Mouse (Mus musculus) cerebellum, adult (tissue): ENCODE measurements around the gene Tnnt1.

ENCODE experiments used
- ATAC-seq: cut with Nextera tagmentation; 2 replicates; pipeline ENCODE4 v1.9.2; 2017; ENCODE audit warnings: mild to moderate bottlenecking, moderate library complexity, mixed read lengths; ENCODE audit not compliant: insufficient number of reproducible peaks, low FRiP score, low TSS enrichment

The Tnnt1 gene

DNA sequence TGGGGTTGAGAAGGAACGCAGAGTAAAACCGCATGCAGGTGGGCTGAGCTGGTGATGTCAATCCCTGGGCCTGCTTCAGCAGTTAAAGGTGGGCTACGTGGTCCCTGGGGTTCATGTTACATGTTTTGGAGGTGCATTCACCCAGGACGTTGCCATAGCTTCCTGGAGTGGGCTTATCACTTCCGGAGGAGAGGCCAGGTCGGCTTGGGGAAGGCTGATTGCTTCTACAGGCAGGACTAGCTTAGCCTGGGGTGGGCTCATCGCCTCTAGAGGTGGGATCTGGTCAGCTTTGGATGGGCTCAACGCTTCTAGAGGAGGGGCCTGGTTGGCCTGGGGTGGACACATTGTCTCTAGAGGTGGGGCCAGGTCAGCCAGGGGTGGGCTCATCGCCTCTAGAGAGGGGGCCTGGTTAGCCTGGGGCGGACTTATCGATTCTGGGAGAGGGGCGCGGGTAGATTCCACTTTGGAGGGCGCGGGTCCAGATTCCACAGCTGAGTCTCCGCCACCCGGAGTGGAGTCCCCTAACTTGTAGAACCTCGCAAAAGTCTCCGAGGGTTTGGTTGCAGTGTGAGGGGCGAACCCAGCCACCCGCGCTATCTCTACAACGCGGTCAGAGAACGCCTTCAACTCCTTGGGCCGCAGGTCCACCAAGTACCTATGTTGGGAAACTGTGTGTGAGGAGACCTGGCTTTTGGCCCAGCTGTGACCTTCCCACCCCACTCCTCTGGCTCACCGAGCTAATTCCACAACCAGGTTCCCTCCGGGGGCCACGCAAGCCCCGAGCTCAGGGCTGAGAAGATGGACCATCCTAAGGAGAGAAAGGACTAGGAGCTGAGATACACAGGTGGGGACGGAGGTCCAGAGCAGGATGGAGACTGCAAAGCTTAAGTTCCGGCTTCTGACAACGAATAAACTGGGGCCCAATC lies 7.3 kb upstream of the Tnnt1 start:
- no peak for ATAC-seq

GRCm38 (mm10) chr7:4522292-4522691 lies 6.1 kb upstream of the Tnnt1 start:
- ATAC-seq, result no peak

DNA sequence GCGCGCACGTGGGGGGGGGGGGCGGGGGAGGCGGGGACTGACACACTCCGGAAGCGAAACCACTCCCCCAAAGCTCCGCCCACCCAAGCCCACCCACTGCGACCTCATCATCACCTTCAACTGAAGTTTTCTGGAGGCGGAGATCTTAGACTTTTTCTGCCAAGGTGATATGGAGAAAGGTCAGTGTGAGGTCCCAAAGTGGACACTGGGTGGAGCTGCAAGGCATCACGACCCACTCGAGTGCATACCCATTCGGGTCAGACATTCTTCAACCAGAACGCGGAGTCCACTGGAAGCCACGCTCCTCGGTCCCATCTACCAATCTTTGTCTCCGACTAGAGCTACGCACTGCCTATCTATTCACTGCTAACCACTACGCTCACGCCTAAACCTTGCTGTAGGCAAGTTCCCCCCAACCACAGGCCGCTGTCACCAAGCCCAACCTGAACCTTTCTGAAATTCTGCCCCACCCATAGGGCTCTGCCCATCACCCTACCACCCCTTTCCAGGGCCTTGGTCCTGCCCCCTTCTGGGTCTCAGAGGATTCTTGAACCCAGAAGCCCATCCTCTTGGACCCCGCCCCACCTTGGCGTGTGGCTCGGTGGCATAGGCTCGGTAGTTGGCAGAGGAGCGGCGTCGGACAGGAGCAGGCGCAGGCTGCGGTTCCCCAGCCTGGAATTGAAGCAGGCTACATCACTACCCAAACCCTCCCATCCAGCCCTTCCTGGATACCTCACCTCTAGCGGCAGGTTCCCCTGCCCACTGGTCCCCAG lies 5.2 kb upstream of the Tnnt1 start:
- ATAC-seq, result no peak

GRCm38 (mm10) chr7:4518487-4518886 lies 2.3 kb upstream of the Tnnt1 start:
- ATAC-seq, result no peak

- ATAC-seq, result no peak
Observed at GRCm38 (mm10) chr7:4515853-4516252, 329 bp downstream of the Tnnt1 start.

DNA sequence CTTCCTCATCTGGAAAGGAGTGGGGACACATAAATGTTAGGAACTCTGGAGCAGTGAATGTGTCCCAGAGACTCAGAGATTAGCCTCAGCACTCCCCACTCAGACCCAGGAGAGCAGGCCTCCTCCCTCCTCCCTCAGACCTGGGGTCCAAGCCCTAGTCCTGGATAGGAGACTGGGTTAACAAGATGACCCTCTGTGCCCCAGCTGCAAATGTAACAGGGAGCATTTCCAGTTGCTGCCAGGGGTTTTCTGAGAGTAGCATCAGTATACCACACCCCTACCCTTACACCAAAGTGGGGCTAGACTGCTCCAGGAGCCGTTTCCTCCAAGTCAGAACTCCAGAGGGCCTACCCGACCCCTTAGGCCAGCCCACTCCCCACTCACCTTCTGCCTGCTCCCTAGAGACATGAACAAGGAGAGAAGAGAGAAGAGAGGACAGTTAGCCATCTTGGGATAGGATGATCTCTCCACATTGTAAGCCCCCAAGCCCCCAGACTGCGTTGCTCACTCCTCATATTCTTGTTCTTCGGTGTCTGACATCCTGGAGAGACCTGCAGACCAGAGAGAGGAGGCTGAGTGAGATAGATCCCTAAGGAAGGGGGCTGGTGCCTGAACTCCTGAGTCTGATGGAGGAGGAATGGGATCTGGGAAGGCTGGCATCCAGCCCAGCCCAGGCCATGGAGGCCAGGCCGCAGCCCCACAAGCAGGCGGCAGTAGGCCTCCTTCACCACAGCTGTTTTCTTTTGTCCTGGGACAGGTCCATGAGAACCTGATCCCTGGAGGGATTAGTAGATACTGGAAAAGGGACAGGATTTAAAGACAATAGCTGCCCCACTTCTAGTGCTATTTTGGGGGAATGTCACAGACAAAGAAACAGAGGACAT lies 2.1 kb downstream of the Tnnt1 start:
- ATAC-seq, result no peak

DNA sequence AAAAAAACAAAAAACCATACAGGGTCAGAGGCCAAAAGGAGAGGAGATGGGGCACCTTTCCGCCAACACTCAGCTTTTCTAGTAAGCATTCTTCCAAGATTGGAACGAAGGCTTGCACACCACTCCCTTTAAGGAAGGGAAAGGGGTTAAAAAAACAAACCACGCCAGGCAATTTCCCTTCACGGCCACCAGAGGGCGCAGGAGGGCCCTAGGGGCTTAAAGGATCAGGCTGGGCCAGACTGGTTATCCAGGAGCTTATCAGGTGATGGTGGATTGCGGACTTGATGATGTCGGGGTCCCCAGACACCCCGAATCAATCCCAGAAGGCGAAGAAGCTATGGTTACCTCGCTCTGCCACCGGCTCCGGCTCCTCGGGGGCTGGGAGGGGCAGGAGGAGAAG lies 2.9 kb downstream of the Tnnt1 start:
- ATAC-seq, result no peak

DNA sequence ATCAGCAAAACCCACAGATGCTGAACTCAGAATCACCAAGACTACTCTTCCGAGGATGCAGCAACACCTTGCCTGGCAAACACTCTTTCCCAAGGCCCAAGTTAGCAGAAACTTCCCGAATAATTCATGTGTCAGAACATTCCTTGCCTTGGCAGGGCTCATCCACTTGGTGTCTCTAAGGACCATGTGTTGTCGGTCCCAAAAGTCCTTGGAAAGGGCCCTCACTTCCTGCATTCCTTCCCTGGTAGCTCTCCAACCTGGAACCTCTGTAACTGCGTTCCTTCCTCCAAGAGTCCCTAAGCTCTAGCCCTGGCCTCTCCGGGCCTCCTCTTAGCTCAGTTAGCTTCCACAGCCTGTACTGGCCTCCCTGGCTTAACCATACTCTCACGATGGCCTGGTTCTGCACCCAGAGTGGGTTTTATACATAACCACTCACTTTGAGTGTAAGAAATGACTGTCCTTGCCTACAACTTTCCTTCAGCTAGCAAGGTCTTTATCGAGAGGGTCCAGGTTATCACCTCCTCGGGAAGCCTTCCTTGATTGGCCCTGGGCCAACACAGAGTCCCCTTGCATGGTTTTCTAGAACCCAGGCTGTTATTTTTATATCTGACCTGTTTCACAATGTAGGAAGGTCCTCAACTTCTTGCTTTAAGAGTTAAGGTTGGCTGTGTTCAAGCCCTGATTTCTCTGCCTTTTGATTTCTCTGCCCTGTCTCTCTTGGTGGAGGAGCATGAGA lies 4.5 kb downstream of the Tnnt1 start:
- ATAC-seq, result no peak

GRCm38 (mm10) chr7:4509863-4510608 lies 6.1 kb downstream of the Tnnt1 start:
- ATAC-seq, result no peak

GRCm38 (mm10) chr7:4508739-4509116 lies 7.5 kb downstream of the Tnnt1 start:
- no peak for ATAC-seq

DNA sequence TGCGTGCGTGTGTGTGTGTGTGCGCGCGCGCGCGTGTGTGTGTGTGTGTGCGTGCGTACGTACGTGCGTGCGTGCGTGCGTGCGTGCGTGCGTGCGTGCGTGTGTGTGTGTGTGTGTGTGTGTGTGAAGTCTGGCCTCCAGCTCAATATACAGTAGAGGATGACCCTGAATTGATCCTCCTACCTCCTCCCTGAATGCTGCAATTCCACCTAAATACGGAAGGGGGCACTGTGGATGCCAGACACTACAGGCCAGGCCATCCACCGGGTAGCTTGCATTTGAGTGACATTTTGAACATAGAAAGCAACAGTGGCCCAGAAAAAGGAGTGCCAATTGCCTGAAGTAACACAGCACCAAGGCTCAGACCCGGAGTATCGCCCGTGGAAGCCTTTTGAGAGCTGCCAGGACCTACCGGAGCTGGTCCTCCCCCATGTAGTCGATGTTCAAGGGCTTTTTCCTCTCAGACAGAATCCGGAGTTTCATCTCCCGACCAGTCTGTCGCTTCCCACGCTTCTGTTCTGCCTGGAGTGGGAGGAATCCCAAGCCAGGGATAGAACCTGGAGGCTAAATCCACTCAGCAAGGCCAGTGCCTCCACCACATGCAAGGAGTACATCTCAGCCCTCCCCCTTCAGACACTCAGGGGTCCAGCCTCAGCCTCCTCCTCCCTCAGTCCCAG lies 8.0 kb downstream of the Tnnt1 start:
- ATAC-seq, result no peak

DNA sequence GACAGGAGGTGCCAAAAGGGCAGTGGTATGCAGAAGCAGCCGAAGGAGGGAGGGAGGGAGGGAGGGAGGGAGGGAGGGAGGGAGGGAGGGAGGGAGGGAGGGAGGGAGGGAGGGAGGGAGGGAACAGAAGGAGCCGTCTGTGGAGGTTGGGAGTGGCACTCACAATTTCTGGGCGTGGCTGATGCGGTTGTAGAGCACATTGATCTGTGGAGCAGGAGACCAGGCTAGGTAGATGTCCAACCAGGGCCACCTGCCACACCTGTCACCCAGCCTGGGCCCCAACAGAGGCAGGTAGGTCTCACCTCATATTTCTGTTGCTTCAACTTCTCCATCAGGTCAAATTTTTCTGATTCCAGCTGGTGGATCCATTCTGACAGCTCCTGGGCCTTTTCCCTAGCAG lies 9.0 kb downstream of the Tnnt1 start:
- ATAC-seq, result no peak

DNA sequence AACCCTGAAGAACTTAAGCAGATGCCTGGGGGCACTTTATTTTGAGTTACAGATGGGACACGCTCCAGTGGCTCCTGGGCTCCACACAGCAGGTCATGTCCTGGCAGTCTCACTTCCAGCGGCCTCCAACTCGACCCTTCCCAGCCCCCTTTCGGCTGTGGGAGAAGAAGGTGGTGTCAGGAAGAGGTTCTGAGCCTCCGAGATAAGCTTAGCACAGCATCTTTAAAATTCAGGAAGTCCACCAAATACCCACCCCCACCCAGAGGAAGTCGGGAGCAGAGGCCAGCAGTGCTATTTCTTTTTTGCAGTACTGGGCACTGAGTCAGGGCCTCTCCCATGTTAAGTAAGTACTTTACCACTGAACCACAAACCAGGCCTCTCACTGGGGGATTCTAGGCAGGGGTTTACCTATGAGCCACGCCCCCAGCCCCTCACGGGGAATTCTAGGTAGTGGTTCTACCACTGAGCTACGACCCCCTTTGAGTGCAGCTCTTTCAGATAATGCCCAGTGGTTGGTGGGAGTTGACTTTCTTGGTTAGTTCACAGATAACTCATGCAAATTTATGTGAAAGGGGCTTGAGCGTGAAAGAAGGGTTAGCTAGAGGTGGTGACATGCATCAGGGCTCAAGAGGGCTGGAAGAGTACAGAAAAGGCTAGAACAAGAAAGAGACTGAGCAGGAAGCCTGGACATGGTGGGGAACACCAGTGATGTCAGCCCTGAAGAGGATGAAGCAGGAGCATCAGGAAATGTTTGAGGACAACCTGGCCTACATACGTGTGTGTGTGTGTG lies 11.3 kb downstream of the Tnnt1 start:
- ATAC-seq, result no peak

- ATAC-seq, result no peak
Observed at GRCm38 (mm10) chr7:4503858-4504257, 12.3 kb downstream of the Tnnt1 start.

GRCm38 (mm10) chr7:4503100-4503499 lies 13.1 kb downstream of the Tnnt1 start:
- ATAC-seq, result no peak

DNA sequence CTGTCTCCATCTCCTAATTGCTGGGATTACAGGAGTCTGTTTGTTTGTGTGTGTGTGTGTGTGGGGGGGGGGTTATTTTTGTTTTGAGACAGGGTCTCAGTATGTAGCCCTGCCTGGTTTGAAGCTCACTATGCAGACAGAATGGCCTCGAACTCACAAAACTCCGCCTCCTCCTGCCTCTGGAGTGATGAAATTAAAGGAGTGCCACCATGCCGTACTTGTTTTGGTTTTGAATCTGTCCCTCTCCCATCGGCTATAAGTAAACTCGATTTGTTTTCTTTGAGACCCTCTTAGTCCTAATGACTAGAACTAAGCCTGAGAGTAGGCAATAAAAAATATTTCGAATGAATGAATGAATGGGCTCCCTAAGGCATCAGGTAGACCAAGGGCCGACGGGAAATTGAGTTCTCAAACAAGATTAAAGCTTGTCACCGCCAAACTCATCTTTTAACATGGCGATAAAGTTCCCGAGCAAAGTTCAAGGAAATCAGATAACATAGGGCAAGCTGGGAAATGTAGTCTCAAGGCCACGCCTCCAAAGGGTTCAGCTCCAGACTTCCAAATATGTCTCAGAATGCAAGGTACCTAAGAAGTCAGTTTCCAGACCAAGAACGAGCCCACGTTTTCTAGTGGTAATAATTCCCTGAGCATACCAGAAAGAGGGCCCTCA lies 13.6 kb downstream of the Tnnt1 start:
- ATAC-seq, result no peak
